Mouse (Mus musculus) cerebellum, adult 2 months (tissue): Measurements from ENCODE around the gene Spata2.

ENCODE experiments used
- CTCF ChIP-seq: fragments of 200-500 bp; IDR thresholded peaks from 2 replicates; pipeline ENCODE4 v1.5.1; 2011; ENCODE audit warnings: low read depth, mild to moderate bottlenecking, control low read depth, low read length, moderate library complexity, borderline replicate concordance; ENCODE audit not compliant: insufficient read depth
- POLR2A ChIP-seq: fragments of 200-500 bp; IDR thresholded peaks from 2 replicates; pipeline ENCODE4 v1.6.1; 2011; ENCODE audit warnings: low read length, control low read depth, borderline replicate concordance; ENCODE audit not compliant: insufficient read depth

DNA sequence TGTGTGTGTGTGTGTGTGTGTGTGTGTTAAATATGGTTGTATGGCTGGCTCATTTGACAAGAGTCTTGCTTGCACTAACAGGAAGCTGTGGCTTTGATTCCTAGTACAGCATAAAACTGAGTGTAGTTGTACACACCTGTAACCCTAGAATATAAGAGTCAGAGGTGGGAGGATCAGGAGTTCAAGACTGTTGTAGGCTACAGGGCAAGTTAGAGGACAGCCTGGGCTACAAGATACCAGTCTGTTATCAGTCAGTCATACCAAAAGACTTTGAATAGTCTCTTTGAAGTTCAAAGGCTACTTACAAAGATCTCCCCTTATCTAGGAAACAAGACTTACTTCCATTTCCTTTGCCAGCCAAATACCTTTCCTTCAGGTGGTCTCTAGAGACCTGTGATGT is 41.2 kb upstream of the Spata2 start:
- TF ChIP-seq CTCF, result no peak
- no peak for TF ChIP-seq POLR2A
